Mouse (Mus musculus) heart, adult 18-20 months (tissue): Measurements from ENCODE around the gene Elovl7. TPM values are rescaled to one million over a fixed set of nuclear protein-coding genes. Genes with fewer than 3 reads are reported as not detected.

ENCODE experiments used
- DNase-seq, 2 experiments: peaks; one replicate each; pipeline ENCODE4 v3.0.0; 2021 to 2022; ENCODE audit warnings: mixed read lengths in 1 of 2
- total RNA-seq, 2 experiments: library from RNA; stranded (reverse); gene quantifications; 2 replicates each; pipeline ENCODE4 v1.2.3; 2021

Elovl7 gene
- total RNA-seq, 2 experiments from 2014 or later = 0.15 to 0.26 TPM

DNA sequence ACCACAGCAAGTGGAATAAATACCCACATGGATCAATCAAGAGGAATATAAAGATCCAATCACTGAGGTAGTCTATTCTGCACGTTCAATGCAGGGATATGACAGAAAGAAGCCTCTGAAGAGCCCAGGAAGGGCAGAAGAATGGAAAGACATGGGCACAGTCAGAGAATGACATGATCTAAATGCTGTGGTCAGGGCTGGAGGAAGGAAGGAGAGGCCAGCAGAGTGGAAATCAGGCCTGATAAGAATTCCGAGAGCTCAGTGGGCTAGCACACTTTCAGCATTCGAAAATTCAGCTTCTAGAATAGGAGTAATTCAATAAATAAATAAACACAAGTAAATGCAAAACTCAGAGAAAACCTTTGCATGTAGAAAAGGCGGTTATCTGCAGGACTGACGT, 27.5 kb downstream of the Elovl7 start:
- no peak for DNase-seq

DNA sequence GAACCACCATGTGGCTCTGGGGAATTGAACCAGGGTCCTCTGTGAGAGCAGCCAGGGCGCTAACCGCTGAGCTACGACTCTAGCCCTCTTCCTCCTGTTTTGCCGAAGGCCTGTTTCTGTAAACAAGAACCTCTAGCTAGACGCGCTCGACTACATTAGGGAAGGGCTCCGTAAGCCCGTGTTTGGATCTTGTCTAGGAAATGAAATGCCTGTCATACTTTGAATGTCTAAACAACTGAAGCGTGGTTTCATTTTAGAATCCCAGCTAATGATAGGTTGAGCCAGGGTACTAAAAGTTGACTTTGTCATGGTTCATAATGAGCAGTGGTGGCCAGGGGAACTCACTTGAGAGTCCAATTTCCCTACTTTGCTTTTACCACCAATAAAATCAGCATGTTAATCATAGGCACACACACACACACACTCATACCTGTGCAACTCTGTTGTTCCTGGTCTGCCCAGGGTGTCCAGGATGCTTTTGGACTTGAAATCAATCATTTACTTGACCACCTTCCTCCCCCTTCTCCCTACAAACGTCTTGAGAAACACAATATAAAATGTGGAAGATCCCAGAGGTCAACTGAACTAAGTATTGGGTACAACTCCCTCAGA, 31.0 kb downstream of the Elovl7 start:
- no peak for DNase-seq

DNA sequence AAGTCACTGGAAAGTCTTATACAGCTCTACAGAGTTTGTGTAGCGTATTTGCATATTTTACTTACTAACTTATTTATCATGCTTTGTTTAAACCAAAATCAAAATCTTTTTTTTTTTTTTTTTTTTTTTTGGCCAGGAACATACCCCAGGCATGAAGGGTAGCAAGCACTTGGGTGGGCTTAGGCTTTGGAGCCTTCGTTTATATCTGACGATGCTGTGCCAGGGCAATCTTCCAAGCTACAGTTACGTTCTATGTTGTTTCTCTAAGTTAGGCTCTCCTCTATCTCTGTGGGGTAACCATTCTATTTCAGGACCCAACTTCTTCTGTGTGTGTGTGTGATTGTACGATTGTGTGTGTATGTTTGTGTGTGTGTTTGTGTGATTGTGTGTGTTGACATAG, 36.9 kb downstream of the Elovl7 start:
- no peak for DNase-seq

DNA sequence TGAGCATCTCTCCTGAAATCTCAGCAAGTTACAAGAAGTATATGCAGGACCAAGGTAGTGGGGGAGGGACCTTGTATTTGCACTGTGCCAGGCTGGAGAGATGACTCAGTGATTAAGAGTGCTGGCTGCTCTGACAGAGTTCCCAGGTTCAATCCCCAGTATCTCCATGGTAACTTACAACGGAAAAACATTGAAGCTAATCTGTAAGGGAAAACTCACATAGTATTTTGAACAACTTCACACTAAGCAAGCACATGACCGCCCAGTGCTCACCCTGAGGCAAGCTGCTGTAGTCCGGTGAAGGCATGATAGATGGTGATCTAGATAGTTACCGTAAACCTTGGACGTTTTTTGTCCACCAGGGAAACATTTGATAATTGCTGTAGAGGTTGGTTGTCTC, 39.8 kb downstream of the Elovl7 start:
- no peak for DNase-seq

DNA sequence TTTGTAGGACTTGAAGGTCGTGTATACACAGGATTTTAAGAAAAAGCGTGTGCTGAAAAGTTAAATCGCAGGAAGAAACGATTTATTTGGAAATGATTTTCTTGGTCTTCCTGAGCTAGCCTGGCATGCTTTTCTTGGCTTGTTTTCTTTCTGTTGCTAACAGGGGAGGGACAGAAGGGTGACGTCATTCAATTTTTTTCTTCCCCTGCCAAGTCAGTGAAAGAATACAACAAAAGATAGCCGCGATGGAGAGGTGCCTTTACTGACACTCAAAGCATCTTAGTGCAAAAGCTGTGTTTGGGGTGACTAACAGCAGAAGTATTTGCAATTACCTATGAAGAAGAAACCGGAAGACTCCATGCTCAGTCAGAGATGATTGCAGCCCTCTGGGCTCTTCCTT, 48.8 kb downstream of the Elovl7 start:
- DNase-seq = no peak

DNA sequence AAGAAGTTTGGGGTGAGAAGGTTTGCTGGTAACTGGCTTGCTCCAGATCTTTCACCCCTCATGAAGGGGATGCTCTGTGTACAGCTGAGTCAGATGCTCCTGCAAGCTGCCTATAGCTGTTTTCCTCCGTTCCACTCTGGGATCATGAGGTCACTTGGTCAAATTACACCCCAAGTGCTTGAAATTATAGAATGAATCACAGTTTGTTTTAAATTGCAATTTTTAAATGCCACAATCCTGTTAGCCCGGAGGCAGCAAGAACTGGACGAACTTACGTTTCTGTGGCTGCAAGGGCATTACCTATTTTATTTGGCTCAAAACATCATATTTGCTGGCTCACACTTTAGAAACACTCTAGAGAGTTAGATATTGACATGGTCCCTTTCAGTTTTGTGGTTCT, 51.2 kb downstream of the Elovl7 start:
- DNase-seq = no peak

DNA sequence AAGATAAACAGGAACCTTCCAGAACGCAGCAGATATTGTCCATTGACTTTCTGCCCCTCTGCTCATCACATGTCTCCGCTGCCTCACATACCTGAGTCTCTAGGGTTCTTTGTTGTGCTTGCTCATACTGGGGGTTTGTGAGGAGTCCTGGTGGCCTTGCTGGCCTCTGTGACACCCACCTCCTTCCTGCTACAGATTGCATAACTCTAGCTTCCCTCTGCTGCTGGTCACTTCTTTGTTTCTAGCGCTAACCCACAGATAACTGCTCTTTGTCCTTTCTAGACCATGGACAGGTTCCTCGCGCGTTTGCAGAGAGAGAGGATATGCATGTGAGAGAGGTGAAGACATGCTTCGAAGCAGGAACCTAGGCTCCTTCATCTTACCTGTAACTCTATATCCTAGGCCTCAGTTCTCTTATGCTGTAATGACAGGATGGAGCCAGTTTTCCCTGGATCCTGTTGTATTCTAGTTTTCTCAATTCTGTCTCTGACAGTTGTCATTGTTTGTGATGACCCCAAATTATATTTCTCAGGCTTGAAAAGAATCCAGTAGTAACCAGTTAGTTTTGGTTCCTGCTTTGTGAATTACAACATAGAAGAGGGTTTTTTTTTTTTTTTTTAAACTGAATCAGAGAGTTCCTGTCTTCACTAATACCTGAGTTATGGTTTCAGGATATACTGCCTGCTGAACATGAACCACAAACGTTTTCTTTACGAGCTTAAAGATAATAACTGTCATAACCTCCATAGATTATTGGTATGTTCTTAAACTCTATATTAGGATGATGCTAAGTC, 53.8 kb downstream of the Elovl7 start:
- DNase-seq = no peak

DNA sequence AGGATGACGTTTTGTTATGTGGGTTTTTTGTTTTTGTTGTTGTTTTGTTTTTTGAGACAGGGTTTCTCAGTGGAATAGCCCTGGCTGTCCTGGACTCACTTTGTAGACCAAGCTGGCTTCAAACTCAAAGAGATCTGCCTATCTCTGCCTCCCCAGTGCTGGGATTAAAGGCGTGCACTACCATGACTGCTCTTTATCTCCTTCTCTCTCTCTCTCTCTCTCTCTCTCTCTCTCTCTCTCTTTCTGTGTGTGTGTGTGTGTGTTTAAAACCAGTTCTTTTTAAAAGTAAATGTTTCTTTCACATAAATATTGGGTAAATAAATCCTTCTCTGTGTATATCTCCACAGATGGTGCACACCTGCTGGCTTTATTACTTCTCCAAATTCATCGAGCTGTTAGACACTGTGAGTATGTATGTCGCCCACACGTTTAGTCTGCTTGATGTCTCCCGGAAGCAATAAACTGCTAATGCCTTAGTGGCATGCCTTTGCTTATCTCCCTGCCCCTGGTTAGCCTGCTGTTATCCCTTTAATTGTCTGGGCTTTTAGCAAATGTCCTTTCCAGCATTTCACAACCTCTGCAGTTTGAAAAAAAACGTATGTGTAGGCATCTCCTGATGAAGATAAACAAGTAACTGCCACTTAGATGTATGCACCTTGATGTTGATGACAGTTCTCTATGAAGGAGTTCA, 57.4 kb downstream of the Elovl7 start:
- no peak for DNase-seq

DNA sequence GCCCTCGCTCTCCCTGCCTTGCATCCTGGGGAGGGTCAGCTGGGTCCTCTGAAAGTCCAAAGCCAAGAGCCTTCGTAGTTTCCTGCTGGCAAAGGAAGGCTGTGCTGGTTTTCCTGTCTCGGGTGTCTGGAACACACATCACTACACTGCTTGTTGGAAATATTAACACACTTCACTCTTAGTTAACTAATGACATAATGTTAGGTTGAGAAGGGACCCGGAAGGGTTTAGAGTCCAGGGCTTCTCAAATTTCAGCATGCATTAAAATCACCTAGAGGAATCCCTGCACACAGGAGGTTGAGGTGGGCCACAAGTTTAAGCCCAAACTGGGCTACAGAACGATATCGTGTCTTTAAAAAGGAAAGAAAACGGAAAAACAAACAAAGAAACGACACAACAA, 58.1 kb downstream of the Elovl7 start:
- DNase-seq = no peak

DNA sequence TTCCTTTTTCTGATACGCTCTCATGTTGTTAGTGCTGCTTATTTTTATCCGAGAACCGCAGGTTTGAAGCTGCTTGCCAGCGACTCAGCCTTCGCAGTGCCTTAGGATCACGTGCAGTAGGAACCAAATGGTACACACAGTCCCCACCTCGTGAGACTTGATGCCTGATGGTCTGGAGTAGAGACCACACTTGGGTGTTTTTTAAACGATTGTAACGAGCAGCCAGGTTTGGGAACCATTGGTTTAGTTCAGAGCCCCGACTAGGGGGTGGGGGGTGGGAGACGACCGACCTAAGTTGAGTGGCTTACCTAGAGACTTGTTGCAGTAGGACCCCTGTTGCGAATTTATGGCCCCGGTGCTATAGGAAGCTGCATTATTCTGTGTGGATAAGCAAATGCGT, 58.8 kb downstream of the Elovl7 start:
- DNase-seq = no peak

DNA sequence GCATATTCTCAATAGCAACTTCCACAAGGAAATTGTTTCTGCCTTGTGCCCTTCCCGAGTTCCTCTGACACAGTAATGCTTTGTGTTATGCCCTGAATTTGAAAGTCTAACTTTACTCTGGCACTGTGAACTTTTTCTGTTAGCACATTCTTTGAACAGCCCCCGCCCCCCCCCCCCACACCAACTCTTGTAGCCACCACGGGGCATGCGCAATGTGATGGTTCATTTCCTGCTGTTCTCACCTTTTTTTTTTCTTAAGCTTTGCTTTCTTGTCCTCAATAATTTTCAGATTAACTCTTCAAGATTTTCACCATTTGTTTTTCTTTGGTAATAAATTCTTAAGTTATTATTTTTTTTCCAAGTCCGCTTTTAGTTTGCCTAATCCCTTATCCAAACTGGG, 59.3 kb downstream of the Elovl7 start:
- no peak for DNase-seq

DNA sequence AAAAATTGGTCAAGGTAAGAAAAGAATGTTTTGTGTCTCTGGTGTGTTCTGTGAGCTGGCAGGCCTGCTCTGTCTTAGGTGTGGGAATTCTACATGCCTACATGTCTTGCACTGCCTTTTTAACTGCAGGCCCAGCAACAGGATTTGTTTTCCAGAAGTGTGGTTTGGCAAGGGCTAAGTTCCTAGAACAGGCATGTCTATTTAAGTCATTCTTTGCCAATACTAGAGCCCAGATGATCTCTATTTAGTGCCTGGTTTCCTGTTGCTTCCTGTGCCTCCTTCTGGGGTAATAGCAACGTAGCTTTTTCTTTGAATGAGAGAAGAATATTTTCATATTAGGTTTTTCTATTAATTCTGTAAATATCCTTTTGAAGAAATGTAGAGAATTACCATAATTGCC, 62.4 kb downstream of the Elovl7 start:
- DNase-seq = no peak

DNA sequence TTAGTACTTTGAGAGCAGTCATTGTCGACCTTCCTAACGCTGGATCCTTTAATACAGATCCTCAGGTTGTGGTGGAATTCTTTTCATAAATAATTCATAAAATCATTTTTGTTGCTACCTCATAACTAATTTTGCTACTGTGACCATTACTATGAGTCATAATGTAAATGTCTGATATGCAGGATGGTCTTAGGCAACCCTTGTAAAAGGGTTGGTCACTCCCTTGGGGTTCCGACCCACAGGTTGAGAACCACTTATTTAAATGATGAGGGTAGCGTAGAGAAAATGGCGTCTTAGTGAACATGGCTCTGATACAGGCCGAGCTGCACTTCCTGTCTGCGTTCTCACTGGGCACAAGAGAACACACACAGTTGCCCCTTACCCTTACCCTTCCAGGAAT, 63.1 kb downstream of the Elovl7 start:
- no peak for DNase-seq

DNA sequence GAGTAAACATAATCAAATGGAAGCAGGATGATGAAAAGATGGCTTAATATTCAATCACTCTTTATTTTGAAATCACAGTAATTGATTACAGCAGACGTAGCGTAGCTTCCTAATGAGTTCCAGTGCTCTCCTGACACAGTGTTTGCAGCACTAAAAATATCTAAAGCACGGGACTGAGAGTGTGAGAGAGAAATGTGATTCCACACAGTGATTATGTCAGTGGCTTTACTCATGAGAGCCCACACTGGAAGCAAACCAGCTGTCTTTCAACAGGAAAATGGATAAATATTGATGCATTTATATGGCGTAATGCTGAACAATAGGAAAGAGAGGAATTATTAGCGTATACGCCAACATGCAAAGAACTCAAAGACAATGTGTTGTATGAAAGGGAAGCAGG, 64.4 kb downstream of the Elovl7 start:
- DNase-seq = no peak

DNA sequence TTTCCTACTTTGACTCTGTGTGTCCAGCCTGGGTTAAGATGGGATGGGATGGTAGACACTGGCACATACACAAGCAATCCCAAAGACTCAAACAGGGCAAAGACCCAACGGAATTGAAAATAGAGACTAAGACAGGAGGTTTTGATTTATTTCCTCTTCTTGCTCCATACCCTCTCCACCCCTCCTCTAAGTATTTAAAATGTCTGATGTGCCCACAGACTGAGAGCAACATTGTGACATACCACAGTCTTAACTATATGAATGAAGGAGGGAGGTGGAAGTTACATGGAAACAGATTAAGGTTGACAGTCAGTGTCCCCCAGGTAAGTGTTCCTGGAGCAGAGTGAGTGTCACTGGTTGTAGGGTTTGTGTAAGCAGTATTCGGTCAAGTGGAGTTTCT, 70.1 kb downstream of the Elovl7 start:
- no peak for DNase-seq

DNA sequence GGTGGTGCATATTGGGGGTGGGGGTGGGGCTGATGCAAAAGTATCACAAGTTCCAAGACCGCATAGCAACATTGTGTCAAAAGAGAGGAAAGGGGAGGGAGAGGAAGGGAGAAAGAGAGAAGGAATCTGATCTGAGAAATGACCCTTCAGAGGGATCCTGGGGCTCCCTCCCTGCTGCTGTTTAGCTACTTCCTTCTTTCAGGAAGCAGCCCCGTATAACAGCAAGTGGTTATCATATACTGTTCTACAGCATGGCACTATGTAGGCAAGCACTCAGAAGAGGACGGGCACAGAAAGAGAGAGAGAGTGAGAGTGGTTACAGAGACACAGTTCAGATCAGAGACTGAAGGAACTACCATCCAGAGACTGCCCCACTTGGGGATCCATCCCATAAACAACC, 73.7 kb downstream of the Elovl7 start:
- DNase-seq = no peak

DNA sequence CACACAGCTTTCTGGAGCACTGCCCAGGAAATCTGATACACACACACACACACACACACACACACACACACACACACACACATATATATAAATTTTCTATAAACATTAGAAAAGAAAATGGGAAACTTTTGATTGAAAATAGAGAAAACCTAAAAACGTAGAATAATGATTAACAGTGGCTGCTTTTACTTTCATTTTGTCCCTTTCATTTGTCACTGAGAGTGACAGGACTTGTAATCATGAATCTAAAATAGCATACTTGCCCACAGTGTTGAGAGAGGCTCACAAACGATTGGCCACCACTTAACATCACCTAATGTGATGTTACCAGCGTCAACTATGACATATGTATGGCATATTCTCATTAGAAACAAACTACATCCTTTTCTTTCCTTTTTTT, 75.2 kb downstream of the Elovl7 start:
- no peak for DNase-seq

DNA sequence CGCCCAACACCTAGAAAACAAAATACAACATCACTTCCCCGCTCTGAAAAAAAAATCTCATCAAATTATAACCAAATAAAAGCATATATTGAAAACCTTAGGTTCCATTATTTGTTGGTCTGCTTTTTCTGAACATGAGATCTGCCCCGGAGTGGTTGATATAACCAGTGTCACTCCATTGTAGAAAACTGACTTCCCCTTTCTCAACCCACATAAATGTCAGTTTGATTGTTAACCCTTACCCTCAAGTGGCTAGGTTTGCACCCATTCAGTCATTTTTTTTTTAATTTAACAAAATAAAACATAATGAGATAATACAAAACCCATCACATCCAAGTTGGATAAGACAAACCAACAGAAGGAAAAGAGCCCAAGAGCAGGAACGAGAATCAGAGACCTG, 76.1 kb downstream of the Elovl7 start:
- DNase-seq = no peak

DNA sequence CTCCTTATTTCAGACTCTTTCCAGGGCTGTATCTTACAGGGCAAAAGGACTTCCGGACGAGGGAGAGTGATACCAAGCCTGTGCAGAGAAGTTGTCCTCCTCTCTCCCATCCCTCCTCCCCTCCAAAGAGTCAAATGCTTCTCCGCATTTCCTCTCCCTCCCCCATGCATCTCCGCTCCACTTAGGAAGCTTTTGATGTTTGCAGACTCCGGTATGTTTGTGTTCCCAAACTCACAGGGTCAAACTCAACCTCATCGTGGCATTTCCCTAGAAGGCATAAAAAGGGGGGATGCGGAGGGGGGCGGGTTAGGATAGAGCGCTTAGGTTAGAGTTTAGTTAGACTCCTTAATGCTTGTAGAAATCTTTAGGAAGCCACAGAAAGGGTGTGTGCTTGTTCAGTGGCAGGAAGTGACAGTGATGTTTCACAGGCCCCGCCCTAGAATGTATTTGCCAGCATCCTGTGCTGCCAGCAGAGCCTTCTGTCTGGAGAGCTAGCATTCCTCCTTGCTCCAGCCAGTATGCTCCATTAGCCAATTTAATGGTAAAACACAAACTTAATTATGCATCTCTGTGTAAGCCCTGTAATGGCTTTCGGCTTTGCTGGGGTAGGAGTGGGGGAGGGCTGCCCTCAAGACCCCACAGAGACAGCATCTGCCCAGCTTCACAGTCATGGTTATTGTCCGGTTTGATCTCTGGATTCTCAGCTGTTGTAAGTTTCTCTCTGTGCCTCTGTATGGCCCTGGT, 83.3 kb downstream of the Elovl7 start:
- peak; percentile 67 to 68 for DNase-seq

DNA sequence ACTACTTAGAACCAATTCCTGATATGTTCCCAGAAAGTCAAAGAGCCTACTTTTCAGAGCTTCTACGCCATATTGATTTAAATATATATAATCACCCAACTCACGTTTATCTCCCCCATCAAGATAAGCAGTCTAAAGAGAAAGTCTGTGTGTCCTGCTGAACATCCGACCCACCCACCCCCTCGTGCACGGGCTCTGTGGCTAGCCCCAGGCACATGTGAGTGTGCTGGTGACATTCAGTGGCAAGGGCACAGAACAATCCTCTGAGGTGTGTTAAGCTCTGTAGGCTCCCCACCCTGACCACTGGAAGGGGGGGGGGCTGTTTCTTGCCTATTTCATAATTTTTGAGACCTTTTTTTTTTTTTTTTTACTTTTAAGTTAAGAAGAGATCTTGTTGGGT, 84.0 kb downstream of the Elovl7 start:
- no peak for DNase-seq

DNA sequence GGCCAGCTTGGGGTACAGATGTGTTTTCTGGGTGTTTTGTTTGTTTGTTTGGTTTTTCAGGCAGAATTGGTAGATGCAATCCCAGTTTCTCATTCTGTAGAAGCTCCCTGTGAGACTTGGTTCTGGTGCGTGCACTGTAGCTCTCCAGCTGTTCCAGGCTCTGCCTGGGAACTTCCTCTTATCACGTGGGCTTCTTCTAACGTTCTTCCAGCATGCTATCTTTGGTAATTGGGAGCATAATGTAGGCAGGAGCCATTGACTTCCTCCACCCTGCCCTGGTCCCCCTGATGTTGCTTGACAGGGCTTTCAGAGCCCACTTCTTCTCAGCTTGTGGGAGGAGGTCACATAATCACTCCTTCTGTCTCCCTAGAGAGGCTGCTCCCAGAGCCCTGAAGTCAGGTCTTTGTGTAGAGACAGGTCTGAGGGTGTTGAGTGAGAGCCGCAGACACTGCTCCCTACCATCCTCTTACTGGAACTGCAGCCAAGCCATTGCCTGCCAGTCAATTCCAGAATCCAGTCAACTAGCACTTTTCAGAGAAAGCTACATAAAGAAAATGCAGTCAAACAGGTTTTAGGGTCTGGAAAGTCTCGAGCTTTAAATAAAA, 86.2 kb downstream of the Elovl7 start:
- no peak for DNase-seq

DNA sequence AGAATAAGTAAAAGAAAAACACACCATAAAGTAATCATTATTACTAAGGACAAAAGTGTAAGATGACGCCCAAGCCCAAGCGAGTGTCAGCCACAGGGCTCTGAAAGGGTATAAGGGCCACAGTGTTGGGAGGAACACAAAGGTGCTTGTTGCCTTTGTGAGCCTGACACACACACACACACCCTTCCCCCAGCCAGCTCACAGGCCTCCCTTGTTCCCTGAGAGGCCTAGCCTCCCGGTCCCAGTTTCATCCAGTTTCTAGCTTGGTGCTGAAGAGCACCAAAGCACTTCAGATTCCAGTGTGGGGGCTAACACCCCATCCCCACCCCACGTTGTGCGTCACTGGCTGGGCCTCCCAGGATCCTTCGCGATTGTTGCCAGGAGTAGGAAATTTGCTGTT, 87.2 kb downstream of the Elovl7 start:
- DNase-seq = no peak
